Mouse (Mus musculus) myocyte (in vitro differentiated cells): ENCODE results near the gene Lrp4.
A peak's percentile ranks its signal among the peaks of the same experiment; 100 is the strongest.

Experiments used
- CEBPB ChIP-seq: IDR thresholded peaks from 2 replicates; pipeline ENCODE4 v1.6.1; 2011; ENCODE audit warnings: mild to moderate bottlenecking, moderate library complexity; ENCODE audit not compliant: poor library complexity, insufficient read depth, severe bottlenecking
- POLR2A ChIP-seq: IDR thresholded peaks from one replicate; pipeline ENCODE4 v1.6.1; 2011; ENCODE audit warnings: low read depth, mild to moderate bottlenecking, control low read depth, moderate library complexity; ENCODE audit not compliant: insufficient read length
- SRF ChIP-seq: IDR thresholded peaks from one replicate; pipeline ENCODE4 v1.6.1; 2011; ENCODE audit warnings: low read depth; ENCODE audit not compliant: control insufficient read depth, insufficient read length
- USF1 ChIP-seq: IDR thresholded peaks from one replicate; pipeline ENCODE4 v1.6.1; 2011; ENCODE audit warnings: low read depth, mild to moderate bottlenecking, control low read depth, moderate library complexity

GRCm38 (mm10) chr2:91458252-91458672, 951 bp downstream of the Lrp4 start:
- TF ChIP-seq POLR2A (peak; percentile 23), CEBPB (no peak), USF1 (no peak), SRF (no peak)
